Mouse (Mus musculus): ENCODE results near the gene Tada3.
A peak's percentile ranks its signal among the peaks of the same experiment; 100 is the strongest.

The Tada3 gene

GRCm38 (mm10) chr6:113377496-113378385 is at the start of gene Tada3, which contains the start of gene Arpc4:
Tada3 (minus strand) TSS chr6:113377883.
Arpc4 (plus strand) TSS chr6:113378115.
- peak; percentile 93 to 95 for DNase-seq

- peak in 1 of 2 experiments; percentile 74 for DNase-seq
Measured at GRCm38 (mm10) chr6:113427397-113427796, 49.7 kb upstream of the Tada3 start.

- DNase-seq, result no peak
Measured at GRCm38 (mm10) chr6:113426696-113427095, 49.0 kb upstream of the Tada3 start.

GRCm38 (mm10) chr6:113424187-113424586 is 46.5 kb upstream of the Tada3 start:
- DNase-seq, result no peak

GRCm38 (mm10) chr6:113423000-113423399 is 45.3 kb upstream of the Tada3 start:
- no peak for DNase-seq

GRCm38 (mm10) chr6:113419199-113419587 is 41.5 kb upstream of the Tada3 start, which contains the start of gene Rpusd3:
Rpusd3 (minus strand) TSS chr6:113419340.
- peak; percentile 96 to 99 for DNase-seq

GRCm38 (mm10) chr6:113418441-113419198 is 40.9 kb upstream of the Tada3 start:
- no peak for DNase-seq

GRCm38 (mm10) chr6:113416416-113416815 is 38.7 kb upstream of the Tada3 start:
- DNase-seq, result no peak

GRCm38 (mm10) chr6:113410001-113410400 is 32.3 kb upstream of the Tada3 start:
- DNase-seq, result no peak

GRCm38 (mm10) chr6:113406683-113407082 is 29.0 kb upstream of the Tada3 start:
- DNase-seq, result peak in 1 of 2 experiments; percentile 15

- no peak for DNase-seq
Measured at GRCm38 (mm10) chr6:113405483-113405882, 27.8 kb upstream of the Tada3 start.

GRCm38 (mm10) chr6:113404649-113405448 is 27.2 kb upstream of the Tada3 start:
- DNase-seq, result no peak

- DNase-seq, result no peak
Measured at GRCm38 (mm10) chr6:113402094-113402493, 24.4 kb upstream of the Tada3 start.

GRCm38 (mm10) chr6:113396270-113397030 is 18.8 kb upstream of the Tada3 start:
- DNase-seq, result no peak

GRCm38 (mm10) chr6:113395501-113395900 is 17.8 kb upstream of the Tada3 start:
- DNase-seq, result no peak

GRCm38 (mm10) chr6:113394811-113395210 is 17.1 kb upstream of the Tada3 start:
- no peak for DNase-seq

- no peak for DNase-seq
Measured at GRCm38 (mm10) chr6:113393951-113394350, 16.3 kb upstream of the Tada3 start.

- peak; percentile 51 to 53 for DNase-seq
Measured at GRCm38 (mm10) chr6:113392387-113393071, 14.8 kb upstream of the Tada3 start.

- DNase-seq, result no peak
Measured at GRCm38 (mm10) chr6:113392015-113392386, 14.3 kb upstream of the Tada3 start.

GRCm38 (mm10) chr6:113390715-113391114 is 13.0 kb upstream of the Tada3 start:
- no peak for DNase-seq

GRCm38 (mm10) chr6:113388960-113389359 is 11.3 kb upstream of the Tada3 start, which contains the start of gene Ttll3:
Ttll3 (plus strand) TSS chr6:113389260.
- no peak for DNase-seq

Data from lung, postnatal 4 days (tissue).